Mouse (Mus musculus) embryo, embryonic 11.5 days (tissue): ENCODE results near the gene Mif4gd.

Source experiments
- DNase-seq: peaks from one replicate; pipeline ENCODE4 v3.0.0-alpha.2; 2012; ENCODE audit warnings: low read depth, low spot score

The Mif4gd gene

GRCm38 (mm10) chr11:115632862-115633261, 20.1 kb upstream of the Mif4gd start:
- DNase-seq, result no peak

DNA sequence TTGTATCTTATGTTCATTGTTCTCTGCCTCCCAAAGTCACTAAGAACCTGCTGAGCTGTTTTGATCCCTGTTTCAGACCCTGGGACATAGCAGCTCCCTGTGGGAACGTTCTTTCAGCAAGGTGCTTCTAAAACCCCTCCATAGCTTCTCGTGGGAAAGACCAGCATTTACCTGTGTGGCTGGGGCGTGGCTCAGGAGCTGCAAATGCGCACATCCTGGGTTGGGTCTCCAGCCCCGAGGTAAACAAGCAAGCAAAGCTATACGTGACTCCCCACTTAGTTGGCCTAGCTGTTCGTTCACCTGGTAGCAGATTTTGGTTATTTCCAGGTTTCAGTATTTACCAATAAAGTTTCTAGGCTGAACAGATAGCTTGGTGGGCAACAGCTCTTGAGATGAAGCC, 19.5 kb upstream of the Mif4gd start:
- DNase-seq, result no peak

DNA sequence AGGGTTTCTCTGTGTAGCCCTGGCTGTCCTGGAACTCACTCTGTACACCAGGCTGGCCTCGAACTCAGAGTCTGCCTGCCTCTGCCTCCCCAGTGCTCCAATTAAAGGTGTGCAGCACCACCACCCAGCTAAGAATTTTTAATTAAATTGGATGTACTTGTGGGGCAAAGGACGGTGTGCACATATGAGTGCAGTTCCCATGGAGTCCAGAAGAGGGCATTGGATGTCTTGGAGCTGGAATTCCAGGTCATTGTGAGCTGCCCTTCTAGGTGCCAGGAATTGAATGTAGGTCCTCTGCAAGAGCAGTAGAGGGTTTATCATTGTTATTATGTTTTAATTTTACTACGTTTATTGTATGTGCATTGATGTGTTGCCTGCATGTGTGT, 18.7 kb upstream of the Mif4gd start:
- DNase-seq, result no peak

GRCm38 (mm10) chr11:115630532-115631504, 18.0 kb upstream of the Mif4gd start:
- DNase-seq, result no peak

DNA sequence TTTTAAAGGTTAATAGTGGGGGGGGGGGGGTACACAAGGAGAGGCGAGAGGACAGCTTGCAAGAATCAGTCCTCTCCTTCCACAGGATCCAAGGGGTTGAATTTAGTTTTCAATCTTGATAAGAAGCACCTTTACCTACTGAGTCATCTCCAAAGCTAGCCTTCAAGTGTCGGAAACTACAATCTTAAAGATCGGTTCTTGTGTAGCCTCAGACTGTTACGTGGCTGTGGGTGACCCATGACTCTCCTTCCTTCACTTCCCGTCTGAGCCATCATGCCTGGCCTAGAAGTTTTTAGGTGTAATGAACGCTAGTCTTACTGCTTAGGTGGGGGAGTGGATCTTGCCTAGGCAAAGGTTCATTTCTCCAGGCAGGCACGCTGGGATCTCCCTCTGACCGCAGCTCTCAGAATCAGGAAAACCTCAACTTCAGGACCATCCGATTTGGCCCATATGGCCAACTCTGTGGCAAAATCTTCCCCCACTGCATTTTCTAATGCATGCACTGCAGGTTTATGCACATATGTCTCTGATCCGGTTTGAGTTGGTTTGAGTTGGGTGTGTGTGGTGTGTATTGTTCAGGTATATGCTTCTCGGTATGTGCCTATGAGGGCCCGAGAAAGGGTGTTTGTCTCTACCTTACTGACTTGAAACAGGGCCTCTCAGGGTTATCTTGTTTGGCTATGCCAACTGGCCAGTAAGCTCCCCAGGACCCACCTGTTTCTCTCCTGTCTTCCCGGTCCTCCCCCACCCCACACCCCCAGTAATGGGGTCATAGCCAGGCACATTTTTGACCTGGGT, 17.2 kb upstream of the Mif4gd start:
- DNase-seq, result no peak

DNA sequence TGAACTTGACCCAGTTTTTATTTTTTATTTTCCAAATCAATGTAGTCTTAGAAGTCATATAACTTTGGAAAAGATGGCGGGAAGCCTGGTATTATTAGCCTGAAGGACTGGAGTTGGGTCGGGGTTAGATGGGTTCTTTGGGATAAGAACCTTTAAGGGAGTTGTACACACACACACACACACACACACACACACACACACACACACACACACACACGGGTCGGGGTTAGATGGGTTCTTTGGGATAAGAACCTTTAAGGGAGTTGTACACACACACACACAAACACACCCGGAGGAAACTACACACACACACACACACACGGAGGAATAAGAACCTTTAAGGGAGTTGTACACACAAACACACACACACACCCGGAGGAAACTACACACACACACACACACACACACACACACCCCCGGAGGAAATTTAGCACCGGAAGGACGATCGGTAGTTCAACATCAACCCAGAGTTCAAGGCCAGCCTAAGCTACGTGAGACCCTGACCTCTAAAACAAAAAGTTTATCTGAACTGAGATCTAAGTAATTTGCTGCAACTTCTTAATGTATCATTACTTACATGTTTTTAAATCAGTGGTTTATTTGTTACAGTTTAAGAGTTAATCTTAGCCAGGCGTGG, 15.8 kb upstream of the Mif4gd start:
- no peak for DNase-seq

- peak; percentile 97 for DNase-seq
Observed at GRCm38 (mm10) chr11:115627705-115628464, 15.1 kb upstream of the Mif4gd start, which contains the start of gene Slc25a19. Gene Slc25a19, minus strand, starts transcription at chr11:115628295.

DNA sequence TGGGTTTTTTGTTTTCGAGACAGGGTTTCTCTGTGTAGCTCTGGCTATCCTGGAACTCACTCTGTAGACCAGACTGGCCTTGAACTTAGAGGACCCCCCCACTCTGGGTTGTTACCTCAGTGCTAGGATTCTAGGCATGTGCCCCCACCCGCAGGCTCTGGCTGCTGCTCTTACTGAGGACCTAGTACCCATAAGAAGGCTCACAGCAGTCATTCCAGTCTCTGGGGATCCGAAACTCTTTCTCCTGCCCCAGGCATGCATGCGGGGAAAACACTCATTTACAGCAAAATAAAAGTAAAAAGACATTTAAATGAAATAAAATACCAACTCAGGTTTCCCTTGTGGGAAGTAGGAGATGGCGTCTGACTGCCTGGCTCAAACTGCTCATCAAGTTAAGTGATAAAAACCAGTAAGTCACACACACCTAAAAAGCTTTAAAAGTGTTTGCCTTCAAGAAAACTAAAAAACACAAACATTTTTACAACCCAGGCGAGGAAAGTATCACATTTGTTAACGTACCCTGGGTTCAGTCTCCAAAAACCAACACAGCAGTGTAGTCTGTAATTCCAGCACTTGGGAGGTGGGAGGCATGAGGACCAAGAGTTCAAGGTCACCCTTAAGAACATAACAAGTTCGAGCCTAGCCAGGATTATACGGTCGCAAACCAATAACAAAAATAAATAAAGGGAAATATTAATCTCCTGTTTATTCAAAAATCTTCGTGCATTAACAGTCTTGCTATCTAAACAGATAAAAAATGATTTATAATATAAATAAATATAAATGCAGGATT, 14.3 kb upstream of the Mif4gd start:
- no peak for DNase-seq

- no peak for DNase-seq
Observed at GRCm38 (mm10) chr11:115625877-115626276, 13.1 kb upstream of the Mif4gd start.

DNA sequence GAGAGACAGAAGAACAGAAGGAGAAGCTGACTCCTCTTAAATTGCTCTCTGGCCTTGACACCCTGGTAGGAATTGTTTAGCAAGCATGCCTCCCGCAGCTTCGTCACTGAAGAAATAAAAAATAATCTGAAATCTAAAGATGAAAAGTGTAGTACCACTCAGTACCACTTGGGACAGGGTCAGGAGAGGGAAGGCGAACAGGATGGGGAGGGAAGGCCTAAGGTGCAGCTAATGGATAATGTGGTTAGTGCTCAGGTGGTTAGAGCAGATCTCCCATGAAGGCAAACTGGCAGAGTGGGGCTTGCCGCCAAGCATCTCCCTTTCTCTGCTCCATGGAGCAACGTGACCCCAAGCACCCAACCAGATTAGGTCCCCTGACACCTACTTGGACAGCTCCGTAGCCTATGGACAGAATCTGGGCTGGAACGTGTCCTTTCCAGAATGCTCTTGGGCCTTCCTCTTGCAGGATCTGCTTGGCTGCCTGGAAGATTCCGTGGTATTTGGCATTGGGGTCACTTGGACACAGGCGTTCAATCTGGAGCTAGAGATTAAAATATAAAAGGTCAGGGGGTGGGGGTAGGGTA, 10.8 kb upstream of the Mif4gd start:
- DNase-seq, result no peak

DNA sequence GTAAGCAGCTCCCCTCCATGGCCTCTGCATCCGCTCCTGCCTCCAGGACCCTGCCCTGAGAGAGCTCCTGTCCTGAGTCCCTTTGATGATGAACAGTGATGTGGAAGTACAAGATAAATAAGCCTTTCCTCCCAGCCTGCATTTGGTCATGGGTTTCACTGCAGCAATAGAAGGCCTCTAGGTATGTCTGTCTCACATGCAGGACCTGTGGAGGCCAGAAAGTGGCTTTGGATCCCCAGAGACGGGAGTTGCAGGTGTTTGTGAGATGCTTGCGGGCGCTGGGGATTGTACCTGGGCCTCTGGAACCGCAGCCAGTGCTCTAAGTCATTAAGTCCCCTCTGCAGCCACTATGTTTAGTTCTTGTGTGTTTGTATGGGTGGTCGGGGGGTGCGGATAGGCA, 7.2 kb upstream of the Mif4gd start:
- no peak for DNase-seq

- no peak for DNase-seq
Observed at GRCm38 (mm10) chr11:115618732-115619516, 6.2 kb upstream of the Mif4gd start.

DNA sequence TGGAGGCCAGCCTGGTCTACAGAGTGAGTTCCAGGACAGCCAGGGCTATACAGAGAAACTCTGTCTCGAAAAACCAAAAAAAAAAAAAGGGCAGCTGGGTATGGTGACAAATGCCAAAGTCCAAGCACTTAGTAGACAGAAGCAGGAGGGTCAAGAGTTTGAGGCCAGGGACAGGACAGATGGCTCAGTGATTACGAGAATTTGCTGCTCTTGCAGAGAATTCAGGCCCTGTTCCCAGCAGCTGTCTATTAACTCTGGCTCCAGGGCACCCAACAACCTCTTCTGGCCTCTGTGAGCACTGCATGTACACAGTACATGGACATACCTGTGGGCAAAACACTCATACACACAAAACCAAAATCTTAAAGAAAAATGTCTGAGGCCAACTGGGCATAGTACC, 5.2 kb upstream of the Mif4gd start:
- no peak for DNase-seq

- no peak for DNase-seq
Observed at GRCm38 (mm10) chr11:115616893-115617292, 4.1 kb upstream of the Mif4gd start.

DNA sequence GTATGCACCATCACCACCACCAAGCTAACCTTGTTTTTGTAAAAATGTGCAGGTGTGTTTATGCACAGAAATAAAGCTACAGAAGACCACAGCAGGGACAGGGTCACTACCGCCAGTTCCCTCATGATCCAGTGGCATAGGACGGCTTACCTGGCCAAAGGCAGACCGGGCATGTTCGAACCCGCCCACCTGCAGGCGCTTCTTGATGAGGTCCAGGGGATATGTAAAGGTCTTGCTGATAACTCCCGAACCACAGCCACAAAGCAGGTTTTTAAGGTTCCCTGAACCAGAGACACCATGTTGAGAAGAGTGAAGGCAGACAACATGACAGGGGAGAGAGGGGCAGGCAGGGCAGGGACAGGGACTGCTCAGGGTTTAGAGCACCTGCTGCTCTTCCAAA, 3.6 kb upstream of the Mif4gd start:
- no peak for DNase-seq

- no peak for DNase-seq
Observed at GRCm38 (mm10) chr11:115615875-115616274, 3.1 kb upstream of the Mif4gd start.

- no peak for DNase-seq
Observed at GRCm38 (mm10) chr11:115615108-115615825, 2.5 kb upstream of the Mif4gd start.

DNA sequence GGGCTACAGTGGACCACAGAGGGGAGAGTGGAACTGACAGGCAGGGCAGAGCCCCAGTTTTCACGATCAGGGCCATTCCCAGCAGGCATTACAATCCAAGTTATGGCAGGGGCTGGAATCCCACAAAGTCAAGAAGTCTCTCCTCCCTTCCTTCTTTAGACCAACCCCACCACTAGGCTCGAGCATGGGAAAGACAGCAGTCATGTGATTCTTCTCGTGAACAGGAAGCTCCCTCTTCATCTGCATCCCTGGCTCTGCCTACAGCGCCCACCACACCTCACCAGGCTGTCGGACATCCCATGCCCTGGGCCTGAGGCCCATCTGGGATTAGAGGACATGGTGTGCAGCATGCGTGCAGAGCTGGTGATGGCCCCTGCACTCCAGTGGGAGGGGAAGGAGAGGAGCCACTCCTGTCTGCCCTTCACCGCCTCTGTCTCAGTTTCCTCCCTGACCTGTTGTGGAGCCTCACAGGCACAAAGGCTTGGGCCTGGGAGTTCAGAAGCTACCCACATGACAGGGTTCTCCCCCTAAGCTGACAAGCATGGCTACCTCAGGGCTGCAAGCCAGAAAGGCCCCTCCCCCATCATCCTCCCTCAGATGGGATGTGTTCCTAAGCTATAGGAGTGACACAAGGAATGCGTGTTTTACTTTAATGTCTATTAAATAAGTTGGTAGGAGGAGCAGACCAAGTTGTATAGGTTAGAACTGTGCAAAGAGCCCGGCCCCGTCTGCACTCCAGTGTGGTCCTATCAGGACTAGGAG, 1.8 kb upstream of the Mif4gd start:
- DNase-seq, result no peak
